ENCODE assay signal across 8 mouse cellular contexts in genomic region chr11:75769206-75769605, GRCm38 (mm10). TPM values are rescaled to one million over a fixed set of nuclear protein-coding genes. Genes with fewer than 3 reads are reported as not detected.
DNase-seq lines count a peak whose midpoint lies in the region; ATAC-seq and TF ChIP-seq lines count a peak whose summit lies in the region.

No protein-coding gene starts in this region.

- under 1% methylated on average over 23 of the region's 23 CpGs for WGBS in embryonic facial prominence, embryonic 13.5 days
- under 1% methylated on average over 23 of the region's 23 CpGs for WGBS in heart, adult 2 months
- under 1% methylated on average over 23 of the region's 23 CpGs for WGBS in limb, embryonic 12.5 days
- under 1% methylated on average over 23 of the region's 23 CpGs for WGBS in midbrain, embryonic 15.5 days

- H3K27ac ChIP-seq in embryonic facial prominence, embryonic 13.5 days: 0 out of 2 replicates have a peak overlapping the region, but pooled peaks have one; percentile 23
- H3K27ac ChIP-seq in heart, adult 2 months: no peak overlapping the region
- H3K27ac ChIP-seq in limb, embryonic 12.5 days: no peak overlapping the region
- H3K27ac ChIP-seq in midbrain, embryonic 15.5 days: no peak overlapping the region

- H3K4me2 ChIP-seq in embryonic facial prominence, embryonic 13.5 days: peak overlapping the region; percentile 62
- H3K4me2 ChIP-seq in limb, embryonic 12.5 days: peak overlapping the region; percentile 53
- peak overlapping the region; percentile 40 for H3K4me2 ChIP-seq in midbrain, embryonic 15.5 days

- TF ChIP-seq CTCF in heart, adult 2 months (IDR thresholded peaks at IDR 0.05): no peak

- peak; percentile 88 for DNase-seq in 416B (ENCODE audit: low read depth)
- DNase-seq in adrenal gland, postnatal 4 days (ENCODE audit: low spot score in 2 of 2): peak; percentile 67 to 78
- peak; percentile 86 to 87 for DNase-seq in heart, adult 2 months
- peak; percentile 89 to 92 for DNase-seq in kidney, adult 8-10 months
- peak; percentile 72 to 76 for DNase-seq in spleen, adult 18-20 months

- H3K27me3 ChIP-seq in embryonic facial prominence, embryonic 13.5 days: no peaks in the 10 kb centered on the region
- no peaks in the 10 kb centered on the region for H3K27me3 ChIP-seq in heart, adult 2 months (ENCODE audit: control insufficient read depth, insufficient read depth, low read length)
- H3K27me3 ChIP-seq in limb, embryonic 12.5 days: no peaks in the 10 kb centered on the region; the same call in 1 of the 2 replicates
- H3K27me3 ChIP-seq in midbrain, embryonic 15.5 days (replicated peaks): no peaks in the 10 kb centered on the region

- H3K9me3 ChIP-seq in embryonic facial prominence, embryonic 13.5 days: no peaks in the 10 kb centered on the region
- H3K9me3 ChIP-seq in limb, embryonic 12.5 days: no peaks in the 10 kb centered on the region
- H3K9me3 ChIP-seq in midbrain, embryonic 15.5 days: no peaks in the 10 kb centered on the region

- no peaks in the 10 kb centered on the region for H3K4me1 ChIP-seq in embryonic facial prominence, embryonic 13.5 days
- peaks cover 4% of the 10 kb centered on the region for H3K4me1 ChIP-seq in heart, adult 2 months (ENCODE audit: control insufficient read depth, insufficient read depth, low read length)
- H3K4me1 ChIP-seq in limb, embryonic 12.5 days (replicated peaks): no peaks in the 10 kb centered on the region; the same call in 1 of the 2 replicates
- H3K4me1 ChIP-seq in midbrain, embryonic 15.5 days: peaks cover 7% of the 10 kb centered on the region

- intact Hi-C loops in heart, adult 2 months (cut with DNase I): loop anchor here (5.0 kb wide), 1 partner anchor 198 kb away; no protein-coding TSS in a partner anchor

- H3K4me3 ChIP-seq in embryonic facial prominence, embryonic 13.5 days: peak overlapping the region; percentile 33
- peak overlapping the region; percentile 23; the same call in 1 of the 2 replicates for H3K4me3 ChIP-seq in heart, adult 2 months
- H3K4me3 ChIP-seq in limb, embryonic 12.5 days (replicated peaks): peak overlapping the region; percentile 18; the same call in 1 of the 2 replicates
- H3K4me3 ChIP-seq in midbrain, embryonic 15.5 days: no peak overlapping the region

- peak overlapping the region; percentile 55; the same call in 1 of the 2 replicates for H3K9ac ChIP-seq in embryonic facial prominence, embryonic 13.5 days
- peak overlapping the region; percentile 52 for H3K9ac ChIP-seq in heart, adult 2 months (ENCODE audit: low read depth, low read length)
- H3K9ac ChIP-seq in limb, embryonic 12.5 days (replicated peaks): no peak overlapping the region
- H3K9ac ChIP-seq in midbrain, embryonic 15.5 days: no peak overlapping the region

- H3K36me3 ChIP-seq in embryonic facial prominence, embryonic 13.5 days: peaks cover 53% of the 10 kb centered on the region
- H3K36me3 ChIP-seq in heart, adult 2 months (ENCODE audit: control insufficient read depth, insufficient read depth, low read length): peaks cover 6% of the 10 kb centered on the region; the same call in 1 of the 2 replicates
- H3K36me3 ChIP-seq in limb, embryonic 12.5 days: peaks cover 39% of the 10 kb centered on the region
- H3K36me3 ChIP-seq in midbrain, embryonic 15.5 days (replicated peaks): peaks cover 29% of the 10 kb centered on the region

- TF ChIP-seq POLR2A in heart, adult 2 months (IDR thresholded peaks at IDR 0.05; ENCODE audit: insufficient read depth, low read depth, low read length): 0 out of 2 replicates have a peak, but pooled peaks have one; percentile 33

- no peaks in the 10 kb centered on the region for H3K79me2 ChIP-seq in heart, adult 2 months (replicated peaks; ENCODE audit: control insufficient read depth, insufficient read depth, low read length)

- peak; percentile 83 for ATAC-seq in embryonic facial prominence, embryonic 13.5 days (ENCODE audit: insufficient number of reproducible peaks, insufficient read depth, low FRiP score, low TSS enrichment, low read depth)
- ATAC-seq in limb, embryonic 12.5 days (ENCODE audit: insufficient number of reproducible peaks, insufficient read depth, low FRiP score, low TSS enrichment, low read depth): peak; percentile 89
- ATAC-seq in midbrain, embryonic 15.5 days (replicated peaks): peak; percentile 92

- TF ChIP-seq EP300 in heart, adult 2 months (IDR thresholded peaks at IDR 0.05; ENCODE audit: insufficient read depth, low read depth, low read length): no peak

RNA-seq across cellular contexts. Expression of gene Doc2b, which starts 26.6 kb away (rescaled TPM):
- total RNA-seq in adrenal gland, postnatal 4 days (2021): 10 to 100 TPM; 30.9 to 35.2 TPM
- polyA plus RNA-seq in embryonic facial prominence, embryonic 13.5 days (2015; fragmentation: Nextera tagmentation; extraction: Ambion mirVana): 2.5 TPM in 2 replicates
- under 1 TPM; 0.52 to 0.61 TPM for total RNA-seq in heart, adult 2 months (2021)
- 0.14 and 0.41 TPM in 2 replicates for polyA plus RNA-seq in heart, adult 2 months (2012; rRNA removed)
- 0.59 and 0.79 TPM in 2 replicates for polyA plus RNA-seq in limb, embryonic 12.5 days (2016; fragmentation: Nextera tagmentation; extraction: Ambion mirVana)
- polyA plus RNA-seq in midbrain, embryonic 15.5 days (2015; fragmentation: Nextera tagmentation; extraction: Ambion mirVana): 3.7 and 4.3 TPM in 2 replicates

RNA-seq across cellular contexts. Expression of gene Ywhae, which starts 36.5 kb away (rescaled TPM):
- 100 to 1,000 TPM; 648 to 744 TPM for total RNA-seq in adrenal gland, postnatal 4 days (2021)
- polyA plus RNA-seq in embryonic facial prominence, embryonic 13.5 days (2015; fragmentation: Nextera tagmentation; extraction: Ambion mirVana): 959 and 992 TPM in 2 replicates
- 100 to 1,000 TPM; 503 to 554 TPM for total RNA-seq in heart, adult 2 months (2021)
- polyA plus RNA-seq in heart, adult 2 months (2012; rRNA removed): 206 and 352 TPM in 2 replicates
- polyA plus RNA-seq in limb, embryonic 12.5 days (2016; fragmentation: Nextera tagmentation; extraction: Ambion mirVana): 1,061 and 1,068 TPM in 2 replicates
- polyA plus RNA-seq in midbrain, embryonic 15.5 days (2015; fragmentation: Nextera tagmentation; extraction: Ambion mirVana): 1,262 and 1,349 TPM in 2 replicates

Comparison
In these comparisons a context has a peak if more than half of its experiments do, and no peak if none do; other contexts are left out.
1. H3K9ac ChIP-seq: peak in embryonic facial prominence, embryonic 13.5 days (single experiment) and heart, adult 2 months (single experiment); none in limb, embryonic 12.5 days (single experiment) and midbrain, embryonic 15.5 days (single experiment).
2. Peak in every context shown above with its lines, with median percentiles within 50 percentile points of each other: DNase-seq, ATAC-seq and H3K4me2 ChIP-seq.